Mouse (Mus musculus): ENCODE measurements around the gene Ppm1d. TPM values are rescaled to one million over a fixed set of nuclear protein-coding genes. Genes with fewer than 3 reads are reported as not detected.
A peak's percentile ranks its signal among the peaks of the same experiment; 100 is the strongest.

Ppm1d gene
- 10 to 100 TPM; 14.3 to 16.6 TPM for total RNA-seq (2021)

GRCm38 (mm10) chr11:85310713-85311574 lies at the start of gene Ppm1d:
Gene Ppm1d, plus strand, starts transcription at chr11:85311244.
- DNase-seq: peak; percentile 92 to 93

- DNase-seq: no peak
Measured at GRCm38 (mm10) chr11:85264635-85265034, 46.4 kb upstream of the Ppm1d start.

- DNase-seq: no peak
Measured at GRCm38 (mm10) chr11:85267393-85267792, 43.7 kb upstream of the Ppm1d start.

- DNase-seq: no peak
Measured at GRCm38 (mm10) chr11:85270631-85271030, 40.4 kb upstream of the Ppm1d start.

GRCm38 (mm10) chr11:85273299-85273698 lies 37.7 kb upstream of the Ppm1d start:
- DNase-seq: no peak

- DNase-seq: no peak
Measured at GRCm38 (mm10) chr11:85275151-85275550, 35.9 kb upstream of the Ppm1d start.

GRCm38 (mm10) chr11:85277609-85278008 lies 33.4 kb upstream of the Ppm1d start:
- no peak for DNase-seq

- DNase-seq: no peak
Measured at GRCm38 (mm10) chr11:85278175-85278574, 32.9 kb upstream of the Ppm1d start.

- DNase-seq: no peak
Measured at GRCm38 (mm10) chr11:85281219-85281878, 29.7 kb upstream of the Ppm1d start.

- DNase-seq: no peak
Measured at GRCm38 (mm10) chr11:85297953-85298352, 13.1 kb upstream of the Ppm1d start.

- no peak for DNase-seq
Measured at GRCm38 (mm10) chr11:85299880-85300279, 11.2 kb upstream of the Ppm1d start.

- no peak for DNase-seq
Measured at GRCm38 (mm10) chr11:85301161-85301560, 9.9 kb upstream of the Ppm1d start.

GRCm38 (mm10) chr11:85301836-85302235 lies 9.2 kb upstream of the Ppm1d start:
- no peak for DNase-seq

- DNase-seq: no peak
Measured at GRCm38 (mm10) chr11:85306577-85307260, 4.3 kb upstream of the Ppm1d start.

GRCm38 (mm10) chr11:85308799-85309198 lies 2.2 kb upstream of the Ppm1d start:
- DNase-seq: no peak

- DNase-seq: no peak
Measured at GRCm38 (mm10) chr11:85310407-85310712, 684 bp upstream of the Ppm1d start.

GRCm38 (mm10) chr11:85311645-85312490 lies 824 bp downstream of the Ppm1d start:
- DNase-seq: peak; percentile 34 to 44

GRCm38 (mm10) chr11:85312818-85313217 lies 1.8 kb downstream of the Ppm1d start:
- DNase-seq: peak; percentile 17 to 54

GRCm38 (mm10) chr11:85313361-85313760 lies 2.3 kb downstream of the Ppm1d start:
- DNase-seq: no peak

GRCm38 (mm10) chr11:85323567-85324330 lies 12.7 kb downstream of the Ppm1d start:
- DNase-seq: no peak

GRCm38 (mm10) chr11:85328717-85329116 lies 17.7 kb downstream of the Ppm1d start:
- DNase-seq: no peak
